Mouse (Mus musculus) skeletal muscle tissue, adult 2 months (tissue): ENCODE data around the gene Kcne1l.

ENCODE experiments used
- DNase-seq: peaks from one replicate; pipeline ENCODE4 v3.0.0-alpha.2; 2012; ENCODE audit warnings: low read depth, low spot score

Gene Kcne1l

GRCm38 (mm10) chrX:142305869-142306581 is at the start of gene Kcne1l:
TSS of gene Kcne1l (minus strand) at chrX:142306294.
- DNase-seq = no peak

DNA sequence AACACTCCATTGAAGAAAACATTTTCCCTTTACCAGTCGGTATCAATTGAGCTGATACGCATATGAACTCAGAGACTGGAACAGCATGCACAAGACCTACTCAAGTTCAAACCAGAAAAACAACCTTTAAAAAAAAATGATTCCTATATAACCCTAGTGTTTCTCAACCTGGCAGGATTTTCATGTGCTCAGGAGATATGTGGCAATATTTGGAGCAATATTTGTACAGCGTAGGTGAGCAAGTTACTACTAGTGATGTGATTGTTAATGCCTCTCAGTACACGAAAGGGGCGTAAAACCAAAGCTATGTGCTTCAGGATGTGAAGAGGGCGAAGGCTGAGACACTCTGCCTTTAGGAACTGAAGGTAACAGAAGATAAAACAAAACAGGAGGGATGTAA is 30.1 kb upstream of the Kcne1l start:
- DNase-seq = no peak

DNA sequence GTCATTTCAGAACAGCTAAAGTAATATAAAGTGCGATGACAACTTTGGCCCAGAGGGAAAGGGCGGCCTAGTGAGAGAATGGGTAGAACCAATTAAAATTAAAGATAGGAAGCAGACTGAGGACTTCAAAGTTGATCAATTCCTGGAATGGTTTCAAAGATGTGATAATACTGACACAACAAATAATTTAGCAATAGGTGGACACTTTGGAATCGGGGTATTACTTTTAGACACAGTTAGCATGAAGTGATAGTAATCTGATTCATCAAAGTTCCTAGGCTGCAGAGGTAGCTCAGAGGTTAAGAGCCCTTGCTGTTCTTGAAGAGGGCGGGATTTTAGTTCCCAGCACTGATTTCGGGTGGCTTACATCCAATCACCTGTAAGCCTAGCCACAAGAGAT is 29.4 kb upstream of the Kcne1l start:
- DNase-seq = no peak

- DNase-seq = no peak
Measured at GRCm38 (mm10) chrX:142325760-142326159, 19.7 kb upstream of the Kcne1l start.

DNA sequence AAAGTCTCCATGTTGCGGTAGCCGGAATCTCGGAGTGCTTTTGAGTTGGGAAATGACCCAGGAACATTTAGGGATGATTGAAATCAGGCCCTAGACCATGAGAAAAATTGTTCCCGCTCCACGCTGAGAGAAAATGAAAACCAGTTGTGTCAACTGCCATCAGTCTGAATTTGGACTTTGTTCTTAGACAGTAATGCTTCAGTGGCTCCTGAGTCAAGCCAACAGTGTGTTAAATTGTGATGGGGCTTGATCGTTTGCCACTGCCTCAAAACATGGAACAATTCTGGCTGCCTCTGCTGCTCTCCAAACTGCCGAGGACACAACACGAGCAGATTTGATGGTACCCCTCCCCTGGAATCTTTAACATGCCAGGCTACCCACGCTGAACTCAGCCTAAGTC is 10.0 kb upstream of the Kcne1l start:
- no peak for DNase-seq

GRCm38 (mm10) chrX:142315270-142315669 is 9.2 kb upstream of the Kcne1l start:
- DNase-seq = no peak

GRCm38 (mm10) chrX:142314307-142315024 is 8.4 kb upstream of the Kcne1l start:
- peak; percentile 50 for DNase-seq

GRCm38 (mm10) chrX:142310431-142310830 is 4.3 kb upstream of the Kcne1l start:
- DNase-seq = no peak

DNA sequence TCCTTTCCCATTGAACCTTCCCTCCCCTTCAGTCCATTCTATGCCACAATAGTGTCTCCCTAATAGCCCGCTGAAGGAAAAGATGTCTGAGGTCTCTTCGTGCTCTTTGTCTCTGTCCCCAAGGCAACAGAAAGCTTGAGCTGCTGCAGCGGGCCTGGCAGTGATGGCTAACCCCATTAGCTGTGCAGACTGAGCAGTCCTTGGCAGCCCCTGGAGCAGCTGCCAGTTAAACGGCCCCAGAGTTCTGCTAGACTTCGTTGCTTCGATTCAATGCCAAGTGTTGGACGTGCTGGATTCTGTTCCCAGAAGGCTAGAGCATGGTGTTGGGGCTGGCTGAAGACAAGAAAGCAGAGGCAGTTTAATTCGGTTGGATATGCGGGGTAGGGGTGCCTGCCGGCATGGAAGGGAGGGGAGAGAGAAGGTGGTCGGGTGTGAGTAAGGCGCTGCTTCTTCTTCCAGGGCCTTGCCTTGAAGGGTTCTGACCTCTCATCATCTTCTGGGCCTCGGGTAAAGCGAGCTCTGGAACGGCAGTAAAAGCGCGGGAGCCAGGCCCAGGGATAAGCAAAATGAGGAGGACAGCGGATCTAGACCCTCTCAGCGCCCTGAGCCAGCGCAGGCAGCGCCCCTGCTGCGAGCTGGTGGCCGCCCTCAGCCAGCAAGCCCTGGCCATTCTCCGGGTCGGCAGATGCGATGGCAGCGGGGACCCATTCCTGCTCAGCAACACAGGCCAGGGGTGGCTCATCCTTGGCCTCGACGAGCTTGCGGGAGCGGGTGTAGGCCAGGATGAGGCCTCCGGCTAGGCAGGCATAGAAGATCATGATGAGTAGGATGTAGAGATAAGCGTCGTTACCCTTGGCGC is 855 bp downstream of the Kcne1l start:
- no peak for DNase-seq

GRCm38 (mm10) chrX:142304592-142304991 is 1.5 kb downstream of the Kcne1l start:
- no peak for DNase-seq

GRCm38 (mm10) chrX:142303456-142303855 is 2.6 kb downstream of the Kcne1l start:
- DNase-seq = peak; percentile 7

DNA sequence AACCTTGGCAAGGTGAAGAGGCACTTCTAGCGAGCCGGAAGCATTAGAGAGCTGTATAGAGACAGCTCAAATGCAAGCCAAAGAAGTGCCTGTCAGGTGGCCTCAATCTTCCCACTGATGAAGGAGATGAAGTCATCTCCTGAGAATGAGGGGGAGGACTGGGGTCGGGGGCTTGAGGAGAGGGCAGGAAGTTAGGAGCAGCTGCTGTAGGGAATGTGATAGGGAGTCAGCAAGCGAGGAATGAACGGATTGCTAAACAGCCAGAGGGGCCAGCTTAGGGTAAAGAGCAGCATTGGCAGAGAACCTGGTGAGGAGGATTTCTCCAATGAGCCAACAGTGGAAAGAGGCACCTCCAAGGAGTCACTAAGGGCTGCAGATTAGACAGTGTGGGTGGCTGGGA is 20.2 kb downstream of the Kcne1l start:
- no peak for DNase-seq

DNA sequence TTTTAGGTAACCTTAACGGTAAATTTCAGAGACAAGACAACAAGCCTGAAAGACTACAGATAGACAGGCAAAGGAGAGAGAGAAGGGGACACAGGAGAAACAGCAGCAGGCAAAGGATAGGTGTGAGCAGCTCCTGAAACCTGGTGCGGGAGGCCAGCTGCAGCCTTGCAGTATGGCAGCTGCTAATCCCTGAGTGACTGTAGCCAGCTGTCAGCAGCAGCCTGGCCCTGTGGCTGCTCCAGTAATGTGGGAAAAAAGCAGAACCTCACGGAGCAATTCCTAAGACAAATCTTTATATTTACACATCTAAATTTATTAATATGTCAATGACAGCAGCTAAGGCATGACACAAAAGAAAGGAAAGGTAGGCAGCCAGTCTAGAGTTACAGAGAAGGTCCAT is 29.5 kb downstream of the Kcne1l start:
- no peak for DNase-seq

DNA sequence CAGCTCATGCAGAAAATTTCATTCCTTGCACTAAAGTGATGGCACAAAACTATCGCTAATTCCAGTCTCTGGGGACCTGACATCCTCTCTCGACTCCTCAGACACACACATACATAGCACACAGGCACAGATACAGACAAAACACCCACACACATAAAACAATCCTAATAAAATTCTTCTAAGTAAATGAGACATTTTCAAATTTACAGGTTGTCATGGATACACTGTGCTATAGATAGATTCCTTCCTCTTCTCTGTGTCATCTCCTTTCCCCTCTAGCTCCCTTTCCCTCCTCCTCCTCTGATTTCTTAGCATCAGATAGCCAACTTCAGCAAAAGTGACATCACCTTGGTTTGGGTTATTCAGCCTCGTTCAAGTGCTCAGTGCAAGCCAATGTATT is 30.1 kb downstream of the Kcne1l start:
- DNase-seq = no peak
